Mouse (Mus musculus): ENCODE results near the gene Serinc3.

GRCm38 (mm10) chr2:163634211-163634610, 10.7 kb downstream of the Serinc3 start:
- TF ChIP-seq POLR2A (IDR thresholded peaks at IDR 0.05; ENCODE audit: borderline replicate concordance, low read depth, low read length) (no peak), CTCF (IDR thresholded peaks at IDR 0.05; ENCODE audit: low read depth, low read length) (no peak)
